Mouse (Mus musculus): ENCODE measurements around the gene Ptger3.

DNA sequence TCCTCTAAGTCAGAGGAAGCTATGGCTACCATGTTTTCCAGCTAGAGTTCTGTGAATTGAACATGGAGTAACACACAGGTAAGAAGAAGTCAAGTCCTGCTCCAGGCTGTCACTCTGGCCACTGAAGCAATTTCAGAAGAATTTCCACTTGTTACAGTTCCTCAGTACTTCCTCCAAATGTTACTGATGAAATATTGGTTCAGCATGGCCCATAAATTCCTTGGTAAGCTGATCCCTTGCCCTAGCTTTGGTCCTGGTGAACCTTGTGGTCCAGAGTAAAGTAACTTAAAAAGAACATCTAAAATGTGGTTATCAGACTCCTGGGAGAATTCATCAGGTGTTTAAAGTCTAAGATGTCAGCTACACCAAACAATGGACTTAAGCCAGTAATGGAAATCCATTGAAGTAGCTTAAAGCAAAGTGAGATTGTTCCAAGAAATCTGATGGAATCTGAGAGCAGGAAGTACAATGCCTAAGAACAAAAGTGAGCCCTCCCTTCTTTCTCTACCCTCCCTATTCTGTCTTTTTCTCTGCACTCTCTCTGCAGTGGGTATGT, 97.9 kb downstream of the Ptger3 start:
- TF ChIP-seq POLR2A (IDR thresholded peaks at IDR 0.05; ENCODE audit: insufficient read depth, low read length) (no peak), EP300 (IDR thresholded peaks at IDR 0.05; ENCODE audit: insufficient read depth, low read depth, low read length) (no peak), CTCF (IDR thresholded peaks at IDR 0.05; ENCODE audit: low read depth, low read length) (no peak)

Measured in ES-Bruce4 (cell line).